Comparison of ENCODE assay signal across 17 mouse cellular contexts in genomic region chr3:116726807-116727206, GRCm38 (mm10). TPM values are rescaled to one million over a fixed set of nuclear protein-coding genes. Genes with fewer than 3 reads are reported as not detected.
DNase-seq lines count a peak whose midpoint lies in the region; ATAC-seq lines count a peak whose summit lies in the region.
"Had no signal": no experiment of that assay in that cellular context is flagged by ENCODE, and none has a peak within 500 bp of the region (broad histone marks: within the 10 kb centered on the region; RNA-seq: fewer than 3 reads in every experiment).

No protein-coding gene starts in this region.

- no peaks in the 10 kb centered on the region for H3K9me3 ChIP-seq in stomach, embryonic 16.5 days (replicated peaks; ENCODE audit: control insufficient read depth, low read length)
- H3K9me3 ChIP-seq: limb, embryonic 10.5 days; midbrain, embryonic 10.5 days had no signal

- H3K4me3 ChIP-seq in stomach, embryonic 16.5 days (replicated peaks; ENCODE audit: low read length), result no peak overlapping the region
- H3K4me3 ChIP-seq: layer of hippocampus, adult 2 months; limb, embryonic 10.5 days; midbrain, embryonic 10.5 days had no signal

- no peaks in the 10 kb centered on the region for H3K27me3 ChIP-seq in stomach, embryonic 16.5 days (ENCODE audit: control insufficient read depth, insufficient read depth, low read length)

- DNase-seq in kidney, postnatal 4 days, result peak; percentile 14 to 29
- no peak for DNase-seq in kidney, postnatal 14 days
- DNase-seq in heart, postnatal 25 days (ENCODE audit: low spot score), result peak; percentile 9
- DNase-seq in left cerebral cortex, adult 11 months (ENCODE audit: low spot score), result no peak
- no peak for DNase-seq in left cerebral cortex, adult 18-20 months (ENCODE audit: low spot score in 2 of 2)
- DNase-seq: adrenal gland, postnatal 25 days; cerebellum, adult 11 months; forebrain, postnatal 0 days; thymus, adult 18-20 months had no signal

- H3K9ac ChIP-seq in stomach, embryonic 16.5 days (ENCODE audit: low read length), result no peak overlapping the region
- H3K9ac ChIP-seq: forebrain, postnatal 0 days had no signal

- H3K36me3 ChIP-seq in stomach, embryonic 16.5 days (ENCODE audit: control insufficient read depth, insufficient read depth, low read length), result no peaks in the 10 kb centered on the region
- H3K36me3 ChIP-seq: limb, embryonic 10.5 days; midbrain, embryonic 10.5 days had no signal

- H3K4me2 ChIP-seq in stomach, embryonic 16.5 days (ENCODE audit: low read depth, low read length), result no peak overlapping the region

- H3K27ac ChIP-seq in stomach, embryonic 16.5 days (ENCODE audit: low read length), result no peak overlapping the region
- H3K27ac ChIP-seq: layer of hippocampus, adult 2 months; limb, embryonic 10.5 days; midbrain, embryonic 10.5 days had no signal

- 50% methylated on average over 9 of the region's 9 CpGs for WGBS in stomach, embryonic 16.5 days

- intact Hi-C loops in heart, postnatal 25 days (cut with DNase I), result no loop called here

- H3K4me1 ChIP-seq in stomach, embryonic 16.5 days (ENCODE audit: control insufficient read depth, insufficient read depth, low read length), result no peaks in the 10 kb centered on the region
- H3K4me1 ChIP-seq: limb, embryonic 10.5 days had no signal

- 0 out of 2 replicates have a peak, but pooled peaks have one; percentile 26 for ATAC-seq in granulocyte monocyte progenitor cell, adult 5-6 weeks (replicated peaks; ENCODE audit: poor library complexity, severe bottlenecking)
- ATAC-seq in stomach, embryonic 16.5 days (ENCODE audit: insufficient read depth, low FRiP score), result peak; percentile 26; the same call in 1 of the 2 replicates
- ATAC-seq: CD4-positive, CD25-positive, alpha-beta regulatory T cell, adult 4 months; forebrain, postnatal 0 days had no signal

RNA-seq across cellular contexts. Expression of gene Slc35a3, which starts 14.2 kb away (rescaled TPM):
- 30.0 and 33.6 TPM in 2 replicates for total RNA-seq in granulocyte monocyte progenitor cell, adult 5-6 weeks (2014; fragmentation: Nextera tagmentation)
- 59.4 and 68.3 TPM in 2 replicates for total RNA-seq in granulocyte monocyte progenitor cell, adult 5-6 weeks (2017)
- 10 to 100 TPM; 13.9 to 14.6 TPM for total RNA-seq in heart, postnatal 25 days (2021)
- 34.1 and 40.3 TPM in 2 replicates for polyA plus RNA-seq in stomach, embryonic 16.5 days (2015; fragmentation: Nextera tagmentation; extraction: Ambion mirVana)
- total RNA-seq in left cerebral cortex, adult 18-20 months (2021), result 10 to 100 TPM; 15.4 to 16.2 TPM

RNA-seq across cellular contexts. Expression of gene Gm43191, which starts 45.7 kb away (rescaled TPM):
- not detected in 2 replicates for total RNA-seq in granulocyte monocyte progenitor cell, adult 5-6 weeks (2014; fragmentation: Nextera tagmentation)
- not detected in 2 replicates for total RNA-seq in granulocyte monocyte progenitor cell, adult 5-6 weeks (2017)
- 1 to 10 TPM in 1 of 2 experiments, under 1 TPM in 1; 0.86 to 1.3 TPM for total RNA-seq in heart, postnatal 25 days (2021)
- not detected in 2 replicates for polyA plus RNA-seq in stomach, embryonic 16.5 days (2015; fragmentation: Nextera tagmentation; extraction: Ambion mirVana)
- total RNA-seq in left cerebral cortex, adult 18-20 months (2021), result 1 to 10 TPM; 2.1 to 3.4 TPM
- total RNA-seq: forebrain, postnatal 0 days; layer of hippocampus, adult 2 months had no signal
- polyA plus RNA-seq: CD4-positive, CD25-positive, alpha-beta regulatory T cell, adult 4 months; forebrain, postnatal 0 days; hindbrain, embryonic 11.5 days; limb, embryonic 10.5 days; liver, embryonic 16.5 days; midbrain, embryonic 10.5 days had no signal

Comparison
In these comparisons a context has a peak if more than half of its experiments do, and no peak if none do; other contexts are left out.
1. DNase-seq: peak in kidney, postnatal 4 days (2 of 2) and heart, postnatal 25 days (single experiment); none in kidney, postnatal 14 days (single experiment), left cerebral cortex, adult 11 months (single experiment) and left cerebral cortex, adult 18-20 months (0 of 2).